Mouse (Mus musculus) cerebellum, adult 9-10 months (tissue): ENCODE results near the gene Cpped1.

Source experiments
- DNase-seq: peaks from one replicate; pipeline ENCODE4 v3.0.0; 2022

Cpped1 gene

DNA sequence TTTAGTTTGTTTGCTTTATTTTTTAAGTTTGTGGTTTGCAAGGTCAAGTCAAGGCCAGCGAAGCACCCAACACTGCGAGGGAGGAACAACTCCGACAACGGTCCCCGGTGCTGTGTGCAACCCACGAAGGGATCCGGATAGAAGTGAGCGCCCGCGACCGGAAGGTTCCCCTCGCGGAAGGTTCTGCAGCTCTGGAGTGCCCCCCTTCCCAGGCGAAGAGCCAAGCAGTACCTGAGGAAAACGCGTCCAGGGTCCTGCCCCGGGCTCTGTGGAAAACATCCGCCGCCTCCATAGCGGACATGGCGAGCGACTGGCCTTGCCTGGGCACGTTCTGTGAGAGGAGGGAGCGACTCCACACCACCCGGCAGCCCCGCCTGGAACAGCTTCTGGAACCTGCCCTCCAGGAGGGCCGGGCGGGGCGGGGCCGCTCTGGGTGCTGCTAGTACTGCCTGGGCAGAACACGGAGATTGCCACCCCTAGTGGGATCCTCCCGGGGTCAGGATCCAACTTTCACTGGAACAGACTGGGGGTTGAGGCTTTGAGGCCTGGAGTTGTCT is at the start of gene Cpped1:
Gene Cpped1 (minus strand): TSS at position 411 of the 557 bp plus-strand sequence.
- DNase-seq = peak; percentile 91

DNA sequence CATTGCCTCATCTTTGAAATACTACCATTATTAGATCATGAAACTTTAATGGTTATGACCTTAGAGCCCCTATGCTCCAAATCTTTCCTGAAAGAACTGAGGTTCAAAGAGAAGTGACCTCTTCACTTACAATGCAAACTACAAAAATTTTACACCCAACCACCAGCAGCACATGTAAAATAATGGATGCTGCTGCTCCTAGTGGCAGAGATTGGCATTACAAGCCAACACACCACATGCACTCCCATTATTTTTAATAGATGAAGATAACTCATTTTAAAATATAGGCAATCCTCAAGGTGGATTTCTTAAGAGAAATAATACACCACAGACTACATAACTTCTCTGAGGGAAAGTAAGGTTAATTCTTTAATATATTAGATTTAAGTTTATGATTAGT is 31.2 kb upstream of the Cpped1 start:
- DNase-seq = peak; percentile 70

DNA sequence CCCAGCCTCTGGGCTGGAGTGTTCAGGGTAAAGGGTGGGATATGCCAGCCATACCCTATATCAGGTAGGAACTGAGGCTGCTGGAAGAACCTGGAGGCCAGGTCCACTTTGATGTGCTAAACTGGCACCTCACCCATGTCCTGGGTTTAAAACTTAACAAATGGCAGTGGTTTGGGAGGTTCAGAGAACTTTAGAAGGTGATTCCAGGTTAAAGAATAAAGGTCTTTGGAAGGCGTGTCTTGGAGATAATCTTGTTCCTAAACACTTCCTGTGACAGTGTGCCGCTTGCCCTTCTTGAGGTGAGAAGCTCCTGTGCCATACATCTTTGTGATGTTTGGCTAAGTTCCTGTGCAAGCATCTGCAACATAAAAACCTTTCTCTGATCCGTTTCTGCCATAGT is 1.6 kb upstream of the Cpped1 start:
- DNase-seq = no peak

DNA sequence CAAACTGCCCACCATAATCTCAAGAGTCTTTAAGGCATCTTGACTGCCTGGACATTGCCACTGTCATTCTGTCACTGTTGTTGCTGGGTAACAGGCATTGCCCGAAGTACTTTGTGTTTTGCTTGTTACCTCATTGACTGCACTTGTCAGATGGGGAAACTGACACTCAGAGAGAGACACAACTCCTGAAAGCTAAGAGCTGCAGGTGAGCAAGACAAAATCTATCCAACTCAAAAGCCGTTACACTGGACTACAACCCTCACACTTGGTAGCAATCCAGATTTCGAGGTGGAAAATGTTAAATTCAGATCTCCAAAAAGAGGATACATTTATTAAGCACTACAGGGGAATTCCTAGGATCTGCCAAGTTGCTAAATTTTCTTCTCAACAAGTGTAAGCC is 572 bp upstream of the Cpped1 start:
- peak; percentile 52 for DNase-seq

DNA sequence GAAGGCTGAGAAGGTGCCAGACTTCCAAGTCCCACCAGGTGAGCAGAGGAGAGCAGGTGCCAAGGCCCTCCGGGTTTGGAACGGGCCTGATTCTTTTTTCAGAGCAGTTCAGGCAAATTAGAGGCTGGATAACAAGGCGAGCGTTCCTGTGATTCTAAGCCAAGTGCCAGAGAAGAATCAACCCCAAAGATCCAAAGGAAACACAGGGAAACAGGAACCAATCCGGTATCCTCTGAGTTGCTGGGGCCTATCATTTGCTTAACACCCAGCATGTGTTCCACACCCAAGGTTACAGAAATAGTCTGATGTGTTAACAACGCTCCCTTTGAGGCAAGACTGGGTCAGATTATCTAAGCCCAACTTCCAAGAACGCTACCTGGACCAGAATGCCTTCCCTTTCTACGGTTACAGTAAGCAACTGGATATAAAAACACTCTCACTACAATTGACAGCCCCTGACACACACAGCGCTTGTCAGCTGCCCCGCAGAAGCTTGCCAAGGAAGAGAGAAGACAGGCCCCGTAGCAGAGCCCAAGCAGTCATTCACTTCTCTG is 707 bp downstream of the Cpped1 start:
- DNase-seq = peak; percentile 77

DNA sequence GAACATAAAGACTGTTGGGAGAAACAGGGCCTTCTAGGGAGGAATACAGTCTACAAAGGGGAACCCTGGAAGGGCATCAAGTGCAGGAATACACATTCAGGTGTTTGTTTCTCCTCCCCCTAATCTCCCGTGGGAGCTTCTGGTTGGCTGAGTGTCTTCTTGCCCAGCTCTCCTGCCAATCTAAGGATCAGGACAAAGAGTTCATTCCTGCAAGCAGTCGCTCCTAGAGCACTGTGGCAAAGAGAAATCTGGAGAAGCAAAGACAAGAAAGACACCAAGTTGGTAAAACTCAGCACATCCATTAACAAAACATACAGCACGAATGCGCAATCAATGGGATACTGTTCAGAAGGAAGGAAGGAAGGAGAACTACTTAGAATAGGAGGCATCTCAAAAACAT is 1.4 kb downstream of the Cpped1 start:
- DNase-seq = peak; percentile 22

DNA sequence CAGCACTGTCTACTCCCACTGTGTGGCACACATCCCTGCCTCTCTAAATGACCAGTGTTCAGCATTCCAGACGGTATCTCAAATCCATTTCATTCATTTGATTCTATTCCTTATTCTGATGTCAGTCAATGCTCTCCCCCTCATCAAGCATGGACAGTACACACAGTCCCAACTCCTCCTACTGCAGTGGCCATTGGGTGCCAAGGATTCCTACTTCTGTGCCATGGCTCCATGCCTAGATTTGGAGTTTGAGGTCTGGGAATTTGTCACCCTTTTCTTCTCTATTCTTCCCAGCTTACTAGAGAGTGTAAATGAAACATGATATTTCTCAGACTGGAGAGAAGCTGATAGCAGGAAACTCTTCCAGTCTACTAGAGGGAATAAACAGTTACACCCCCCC is 2.3 kb downstream of the Cpped1 start:
- peak; percentile 36 for DNase-seq

DNA sequence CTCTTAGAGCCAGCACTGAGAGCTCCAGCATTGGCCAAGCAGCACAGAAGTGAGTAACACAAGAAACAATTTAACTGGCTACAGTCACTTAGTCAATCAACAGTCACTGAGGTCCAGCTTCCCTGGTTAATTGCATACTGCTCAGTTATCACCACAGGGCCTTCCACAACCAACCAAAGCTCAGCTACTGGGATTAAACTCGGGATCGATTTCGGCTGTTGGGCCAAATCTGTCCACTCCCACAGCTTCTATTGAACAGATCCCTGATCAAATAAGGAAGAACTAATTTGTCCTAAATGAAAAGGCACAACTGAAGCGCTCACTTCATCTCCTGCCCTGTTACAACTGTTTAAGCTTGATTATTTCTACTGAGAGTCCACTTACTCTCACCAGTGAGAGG is 4.0 kb downstream of the Cpped1 start:
- no peak for DNase-seq

DNA sequence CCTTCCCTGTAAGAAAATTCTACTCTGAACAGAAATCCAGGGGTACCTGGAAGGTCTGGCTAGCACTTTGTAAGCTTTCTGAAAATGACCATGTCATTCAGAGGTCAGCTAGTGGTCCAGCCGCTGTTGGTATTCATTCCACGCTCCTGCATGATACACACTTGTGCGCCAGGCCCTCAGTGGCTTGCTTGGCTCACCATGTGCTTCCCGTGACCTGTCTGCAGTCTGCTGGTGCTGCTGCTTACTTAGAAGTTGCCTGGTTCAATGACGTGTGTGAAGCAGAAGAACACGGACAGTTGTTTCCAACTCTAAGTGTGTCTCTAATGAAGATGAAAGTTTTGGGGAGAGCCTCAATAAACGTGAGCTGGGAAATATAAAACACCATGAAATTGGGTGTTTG is 7.2 kb downstream of the Cpped1 start:
- DNase-seq = no peak

DNA sequence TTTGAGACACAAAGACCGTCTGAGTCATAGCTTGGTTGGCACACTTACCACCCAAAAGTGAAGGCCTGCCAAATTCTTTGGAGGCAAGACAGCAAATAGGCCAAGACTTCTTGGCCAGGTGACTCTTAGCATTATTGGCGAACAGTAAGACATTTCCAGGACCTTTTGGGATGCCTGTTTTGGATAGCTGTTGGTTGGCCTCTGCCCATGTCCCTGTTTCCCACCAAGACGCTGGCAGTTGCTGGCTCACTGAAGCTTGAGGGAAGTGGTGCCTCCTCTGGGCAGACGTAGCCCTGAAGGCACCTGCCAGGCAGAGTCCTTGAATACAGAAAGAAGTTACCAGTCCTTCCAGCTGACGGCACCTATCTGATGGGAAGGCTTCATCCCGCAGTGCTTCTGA is 8.9 kb downstream of the Cpped1 start:
- peak; percentile 71 for DNase-seq

DNA sequence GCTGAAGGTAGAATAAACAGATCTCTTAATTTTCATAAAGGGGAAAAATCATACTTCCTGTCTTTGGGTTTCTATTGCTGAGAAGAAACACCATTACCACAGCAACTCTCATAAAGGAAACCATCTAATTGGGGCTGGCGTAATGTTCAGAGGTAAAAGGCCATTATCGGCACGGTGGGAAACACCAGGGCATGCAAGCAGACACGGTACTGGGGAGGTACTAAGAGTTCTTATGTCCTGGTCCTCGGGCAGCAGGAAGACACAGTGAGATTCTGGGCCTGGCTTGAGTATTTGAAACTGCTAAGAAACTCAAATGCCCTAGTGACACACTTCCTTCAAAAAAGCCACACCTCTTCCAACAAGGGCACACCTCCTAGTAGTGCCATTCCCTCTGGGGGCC is 12.8 kb downstream of the Cpped1 start:
- DNase-seq = no peak

DNA sequence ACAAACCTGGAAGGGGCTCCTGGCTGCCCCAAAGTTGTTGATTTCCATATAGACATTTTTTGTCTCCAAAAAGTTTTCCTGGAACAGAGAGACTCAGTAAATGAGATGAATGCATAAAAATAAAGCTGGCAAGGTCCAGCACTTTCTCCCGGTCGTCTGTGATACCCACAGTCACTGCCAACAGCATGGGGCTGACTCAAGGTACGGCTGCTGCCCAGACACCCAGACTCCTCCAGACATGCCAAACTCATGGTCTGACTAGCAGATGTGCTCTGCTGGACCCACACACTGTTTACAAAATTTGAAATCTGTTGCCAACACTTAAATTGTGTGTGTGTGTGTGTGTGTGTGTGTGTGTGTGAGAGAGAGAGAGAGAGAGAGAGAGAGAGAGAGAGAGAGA is 14.4 kb downstream of the Cpped1 start:
- no peak for DNase-seq

DNA sequence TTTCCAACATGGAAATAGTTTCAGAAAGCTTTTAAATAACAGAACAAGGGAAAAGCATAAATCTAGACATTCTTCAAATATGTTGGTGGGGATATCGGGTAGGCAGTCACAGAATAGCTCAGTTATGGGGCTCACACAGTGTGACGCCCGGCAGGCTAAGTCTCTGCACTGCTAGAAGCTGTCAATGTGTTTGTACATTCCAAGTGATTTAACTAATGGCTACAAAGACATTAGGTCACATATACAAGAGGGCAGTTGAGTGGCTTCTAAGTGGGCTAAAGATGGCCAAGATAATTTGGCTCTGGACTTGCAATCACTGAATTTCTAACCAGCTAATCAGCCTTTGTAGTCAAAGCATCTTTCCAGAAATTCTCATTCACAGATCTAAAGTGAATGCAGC is 19.1 kb downstream of the Cpped1 start:
- DNase-seq = no peak

DNA sequence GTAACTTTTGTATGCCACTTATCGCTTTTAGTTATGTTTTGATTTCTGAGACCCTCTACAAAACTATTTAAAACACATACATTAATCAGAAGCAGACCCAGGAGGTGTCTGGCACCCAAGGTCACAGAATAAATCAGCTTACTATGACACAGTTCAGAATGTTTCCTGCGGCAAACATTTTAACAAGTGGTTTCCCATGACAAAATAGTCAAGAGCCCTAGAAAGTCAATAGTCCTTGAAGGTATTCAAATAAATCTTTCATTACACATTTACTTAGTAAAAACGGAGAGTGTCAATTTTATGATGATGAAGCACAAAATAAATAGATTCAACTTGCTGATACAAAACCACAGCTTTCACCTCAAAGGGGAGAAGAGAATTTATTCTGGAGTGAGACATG is 19.5 kb downstream of the Cpped1 start:
- DNase-seq = no peak

DNA sequence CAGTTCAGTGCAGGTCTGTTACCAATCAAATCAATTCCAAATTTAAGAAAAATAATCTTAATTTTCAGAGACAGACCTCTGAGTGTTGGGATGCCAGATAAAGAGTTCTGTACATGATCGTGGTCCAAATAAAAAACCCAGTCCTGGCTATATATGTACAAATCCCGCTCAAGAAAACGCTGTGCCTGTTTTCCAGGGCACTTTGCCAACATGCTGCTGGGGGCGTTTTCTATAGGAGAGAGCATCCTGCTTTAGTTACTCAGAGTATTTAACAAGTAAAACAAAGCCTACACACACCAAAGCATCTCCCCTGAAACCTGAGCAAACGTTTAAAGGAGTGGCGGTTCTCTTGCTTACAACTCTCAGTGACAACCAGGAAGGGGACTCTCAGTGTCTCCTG is 27.4 kb downstream of the Cpped1 start:
- no peak for DNase-seq

DNA sequence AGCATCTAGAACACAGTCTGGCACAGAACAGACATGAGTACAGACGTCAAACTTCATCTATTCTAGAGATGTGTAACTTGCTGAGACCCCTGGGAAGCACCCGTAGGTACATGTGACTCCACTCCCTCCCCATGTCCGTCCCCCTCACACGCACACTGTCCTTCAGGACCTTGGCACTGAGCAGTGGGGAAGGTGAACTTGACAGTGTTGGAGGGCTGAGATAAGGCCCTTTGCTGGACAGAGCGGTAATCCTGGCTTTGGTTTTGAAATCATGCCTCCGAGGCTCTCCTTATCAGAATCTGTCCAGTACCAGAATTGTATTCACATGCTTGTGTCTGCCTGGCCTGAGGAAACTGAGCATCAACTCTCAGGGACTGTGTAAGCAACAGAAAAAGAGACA is 28.8 kb downstream of the Cpped1 start:
- no peak for DNase-seq

DNA sequence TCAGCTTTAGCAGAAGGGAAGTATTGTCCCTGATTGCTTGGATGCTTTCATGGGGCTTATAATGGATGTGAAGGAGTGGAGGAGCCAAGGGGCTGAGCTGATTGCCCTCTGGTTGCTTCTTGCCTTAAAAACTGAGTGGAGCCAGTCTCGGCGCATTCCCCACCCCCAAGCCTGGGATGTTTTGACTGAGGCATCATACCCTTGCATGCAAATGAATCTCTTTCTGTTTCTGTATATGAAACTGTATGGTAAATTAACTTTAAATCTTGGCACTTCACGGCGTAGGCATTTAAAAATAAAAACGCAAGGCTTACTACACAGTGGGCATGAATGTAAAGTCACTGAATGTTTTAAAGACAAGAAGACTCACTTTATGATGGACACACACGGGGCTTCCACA is 30.0 kb downstream of the Cpped1 start:
- DNase-seq = no peak

DNA sequence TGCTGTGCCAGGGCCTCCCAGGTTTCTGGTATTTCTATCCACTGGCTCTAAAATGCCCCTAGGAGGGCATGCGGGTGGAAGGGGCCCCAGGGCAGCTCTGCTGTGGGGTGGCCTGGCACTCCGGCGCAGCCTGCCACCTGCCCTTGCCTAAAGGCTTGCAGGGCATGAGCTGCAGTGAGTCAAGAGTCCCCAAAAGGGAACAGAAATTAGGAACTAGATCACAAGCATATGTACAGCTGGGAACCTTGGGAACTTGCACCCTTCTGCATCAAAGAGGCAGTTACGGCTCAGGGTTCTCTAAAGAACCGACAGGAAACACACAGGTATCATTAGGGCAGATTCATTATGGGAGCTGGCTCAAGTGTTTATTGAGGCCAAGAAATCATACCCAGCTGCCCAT is 34.0 kb downstream of the Cpped1 start:
- DNase-seq = no peak

DNA sequence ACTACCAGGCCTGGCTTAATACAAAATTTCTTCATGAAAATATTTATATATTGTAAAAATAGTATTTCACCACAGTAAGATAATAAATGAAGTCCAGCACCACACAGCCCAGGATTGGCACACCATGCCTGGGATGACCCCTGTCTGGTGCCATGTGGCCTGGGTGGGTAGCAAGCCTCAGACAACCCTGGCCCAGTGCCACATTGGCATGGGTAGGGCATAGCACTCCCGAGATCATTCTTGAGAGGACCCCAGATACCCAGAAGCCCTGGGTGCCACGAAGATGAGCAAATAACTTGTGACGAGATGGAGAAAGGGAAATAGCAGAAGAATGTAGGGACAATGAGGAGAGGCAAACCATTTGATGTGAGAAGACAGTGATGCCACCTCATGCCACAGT is 36.0 kb downstream of the Cpped1 start:
- no peak for DNase-seq

DNA sequence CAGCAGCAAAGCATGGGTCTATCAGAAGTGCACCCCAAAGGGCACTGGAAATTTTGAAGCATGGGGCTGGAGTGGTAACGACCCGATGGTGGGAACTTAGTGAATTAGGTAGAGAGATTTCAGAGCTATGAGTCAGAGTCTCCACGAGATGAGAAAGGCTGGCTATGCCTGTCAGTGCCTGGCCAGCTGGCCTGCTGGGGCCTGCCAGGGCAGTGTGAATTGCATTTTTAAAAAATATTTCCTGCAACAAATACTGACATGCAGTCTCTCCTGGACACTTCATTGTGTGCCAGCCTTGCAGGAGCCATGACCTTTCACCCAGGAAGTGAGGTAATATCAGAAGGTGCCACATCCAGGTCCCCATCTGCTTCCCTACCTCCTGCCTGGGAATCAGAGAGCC is 40.8 kb downstream of the Cpped1 start:
- DNase-seq = no peak

DNA sequence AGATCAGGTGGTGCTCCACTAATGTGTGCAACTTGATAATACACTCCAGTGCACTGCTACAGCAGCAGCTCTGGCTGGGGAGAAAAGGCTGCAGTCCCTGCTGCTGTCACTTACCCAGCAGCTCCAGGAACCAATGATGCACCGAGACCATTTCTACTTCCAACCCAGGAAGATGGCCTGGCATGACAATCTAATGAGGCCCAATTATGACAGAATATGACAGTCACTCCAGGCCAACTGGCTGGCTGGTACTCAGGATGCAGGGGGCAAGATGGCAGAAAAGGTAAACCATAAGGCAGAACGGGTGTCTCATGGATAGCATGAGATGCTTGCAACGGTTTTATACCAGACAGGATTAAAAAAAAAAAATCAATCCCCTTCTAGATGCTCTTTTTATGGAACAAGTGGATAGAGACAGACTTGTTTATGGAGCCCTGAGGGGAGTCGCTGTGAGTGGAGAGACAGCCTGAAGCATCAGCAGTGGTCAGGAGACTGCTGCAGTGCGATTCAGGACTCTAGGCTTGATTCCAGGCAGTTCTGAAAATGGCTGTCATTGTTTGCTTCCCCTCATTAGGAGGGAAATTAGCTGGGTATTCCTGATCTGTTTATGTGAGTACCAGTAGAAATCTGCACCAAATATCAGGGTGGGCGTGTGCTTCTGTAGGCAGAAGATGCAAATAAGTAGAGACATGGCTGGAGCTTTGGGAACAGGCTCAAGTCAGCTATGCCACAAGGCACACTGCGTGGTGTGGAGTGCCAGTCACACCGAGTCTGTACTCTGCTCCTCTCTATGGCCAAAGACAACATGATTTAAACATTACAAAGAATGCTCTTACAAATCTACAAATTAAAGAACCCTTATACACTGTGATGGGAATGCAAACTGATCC is 56.3 kb downstream of the Cpped1 start:
- no peak for DNase-seq

DNA sequence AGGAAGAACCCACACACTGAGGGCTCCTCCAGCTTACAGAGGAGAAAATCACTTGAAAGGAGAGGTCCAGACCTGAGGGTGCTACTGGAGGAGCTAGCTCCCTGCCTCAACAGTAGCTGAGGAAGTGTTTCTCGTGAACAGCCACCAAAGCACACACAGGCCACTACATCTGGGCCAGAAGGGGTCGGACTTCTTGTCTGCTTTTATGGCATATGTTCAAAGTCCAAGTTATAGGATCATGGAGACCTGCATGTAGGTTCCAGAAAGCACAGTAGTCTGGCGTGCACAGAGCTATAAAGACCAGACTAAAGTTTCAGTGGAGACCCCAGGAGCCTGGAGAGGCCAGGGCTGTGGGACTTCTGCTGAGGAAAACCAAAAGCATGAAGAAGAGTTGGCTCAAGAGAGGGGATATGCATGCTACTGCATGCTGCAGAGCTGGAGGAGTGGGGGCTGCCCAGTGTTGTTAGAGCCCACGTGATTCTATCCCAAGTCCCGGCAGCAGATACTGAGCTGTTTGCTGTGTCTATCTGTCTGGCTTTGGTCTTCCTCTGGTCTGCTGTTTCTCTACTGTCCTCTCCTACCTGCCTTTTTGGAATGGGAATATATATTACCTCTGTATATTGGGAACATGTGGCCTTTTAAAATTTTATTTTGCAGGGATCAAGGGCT is 60.1 kb downstream of the Cpped1 start:
- DNase-seq = no peak

DNA sequence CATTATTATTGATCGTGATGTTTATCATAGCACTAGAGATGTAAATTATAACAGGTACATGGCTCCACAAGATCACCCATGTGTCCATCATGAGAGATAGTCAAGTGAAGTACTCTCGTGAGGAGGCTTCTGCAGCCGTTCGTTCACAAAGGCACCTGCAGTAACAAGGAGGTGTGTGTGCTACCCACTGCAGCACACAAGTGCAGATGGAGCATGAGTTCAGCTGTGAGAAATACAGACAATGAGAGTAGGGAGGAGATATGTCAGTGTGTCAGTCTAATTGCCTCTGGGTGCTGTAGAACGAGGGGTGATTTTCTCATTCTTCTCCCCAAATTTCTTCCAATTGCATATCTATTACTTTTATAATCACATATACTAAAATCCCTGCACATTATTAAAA is 63.9 kb downstream of the Cpped1 start:
- DNase-seq = no peak

DNA sequence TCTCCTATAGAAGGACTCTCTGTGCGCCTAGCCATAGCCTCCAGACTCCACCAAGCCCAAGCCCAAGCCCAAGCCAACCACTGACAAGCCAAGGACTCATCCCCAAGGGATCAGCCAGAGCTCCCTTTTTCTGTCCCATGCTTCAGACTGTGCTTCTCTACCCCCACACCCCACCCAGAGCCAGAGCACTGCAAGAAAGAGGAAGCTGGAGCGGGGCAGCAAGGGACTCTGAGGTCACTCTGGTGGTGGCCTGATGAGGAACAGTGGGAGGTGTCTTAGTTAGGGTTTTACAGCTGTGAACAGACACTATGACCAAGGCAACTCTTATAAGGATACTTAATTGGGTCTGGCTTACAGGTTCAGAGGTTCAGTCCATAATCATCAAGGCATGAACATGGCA is 65.8 kb downstream of the Cpped1 start:
- DNase-seq = no peak
